Mouse (Mus musculus) left cerebral cortex, postnatal 4 days (tissue): ENCODE data around the gene Ror1. TPM values are rescaled to one million over a fixed set of nuclear protein-coding genes. Genes with fewer than 3 reads are reported as not detected.
A peak's percentile ranks its signal among the peaks of the same experiment; 100 is the strongest.

ENCODE experiments used
- DNase-seq: peaks from one replicate; pipeline ENCODE4 v3.0.0-alpha.2; 2022
- intact Hi-C: fragments of 180-260 bp; cut with DNase I; formaldehyde crosslinking; loops from one replicate; pipeline ENCODE4 v1.15.1; 2025
- total RNA-seq, 2 experiments: library from RNA; stranded (reverse); gene quantifications; 2 replicates each; pipeline ENCODE4 v1.2.3; 2021

Ror1 gene
- total RNA-seq, 2 experiments from 2014 or later = 1.2 to 1.4 TPM

DNA sequence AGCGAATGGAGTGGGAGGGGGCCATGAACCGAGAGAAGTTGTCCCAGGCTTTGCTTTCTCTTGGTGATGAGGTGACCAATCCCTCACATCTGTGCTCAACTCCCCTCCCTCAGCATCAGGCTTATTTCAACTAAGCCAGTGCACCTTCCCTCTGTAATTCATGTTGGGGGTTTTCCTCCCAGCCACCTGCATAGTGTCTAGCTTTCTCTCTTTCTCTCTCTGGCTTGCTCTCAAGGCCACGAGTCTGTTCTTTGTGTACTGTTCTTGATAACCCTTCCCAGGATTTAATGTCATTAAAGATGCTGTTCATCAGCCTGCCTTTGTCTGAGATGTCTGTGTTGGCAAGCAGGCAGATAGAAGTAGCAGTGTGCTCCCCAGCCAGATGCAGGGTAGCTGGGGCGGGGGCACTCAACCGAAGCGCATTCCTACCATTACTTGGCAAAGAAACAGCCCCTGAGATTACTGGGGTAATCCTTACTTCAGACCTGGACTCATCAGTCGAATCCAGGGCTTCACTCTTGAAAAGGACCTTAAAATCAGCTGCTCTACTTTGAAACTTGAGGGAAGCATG lies 59.1 kb downstream of the Ror1 start:
- DNase-seq = peak; percentile 23
- intact Hi-C loops = no loop called here

DNA sequence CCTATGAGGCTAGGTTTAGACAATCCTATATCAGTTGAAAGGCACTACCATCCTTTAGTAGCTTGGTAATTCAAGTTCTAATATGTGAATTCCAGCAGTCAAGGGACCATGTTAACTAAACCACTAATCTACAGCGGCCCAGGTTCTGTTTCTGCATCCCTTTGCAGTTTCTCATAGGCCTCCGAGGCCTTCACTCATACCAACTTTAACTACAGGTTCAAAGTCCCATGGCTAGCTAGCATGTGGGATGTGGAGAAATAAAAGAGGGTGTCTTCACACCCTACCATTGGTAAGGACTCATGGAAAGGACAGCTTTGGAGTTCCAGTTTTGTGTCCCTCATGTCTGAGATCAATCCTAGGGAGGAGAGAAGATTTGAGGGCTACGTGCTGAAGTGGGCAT lies 60.1 kb downstream of the Ror1 start:
- DNase-seq = no peak
- intact Hi-C loops = no loop called here

DNA sequence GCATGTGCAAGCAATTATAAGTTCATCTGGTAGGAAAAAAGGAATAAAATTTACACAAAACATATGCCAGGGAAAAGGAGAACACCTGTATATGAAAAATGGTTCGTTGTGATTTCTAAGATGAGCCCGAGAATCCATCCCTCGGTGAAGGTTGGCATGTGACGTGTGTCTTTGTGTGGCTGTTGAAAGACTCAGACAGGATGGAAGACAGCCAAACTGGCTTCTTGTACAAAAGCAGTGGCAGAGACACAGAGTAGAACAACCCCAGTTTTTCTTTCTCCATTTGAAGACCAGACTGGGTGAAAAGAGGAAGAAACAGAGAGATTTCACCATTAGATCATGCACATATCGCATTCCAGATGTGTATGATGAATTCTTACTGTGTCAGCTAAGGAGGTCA lies 62.8 kb downstream of the Ror1 start:
- DNase-seq = no peak

DNA sequence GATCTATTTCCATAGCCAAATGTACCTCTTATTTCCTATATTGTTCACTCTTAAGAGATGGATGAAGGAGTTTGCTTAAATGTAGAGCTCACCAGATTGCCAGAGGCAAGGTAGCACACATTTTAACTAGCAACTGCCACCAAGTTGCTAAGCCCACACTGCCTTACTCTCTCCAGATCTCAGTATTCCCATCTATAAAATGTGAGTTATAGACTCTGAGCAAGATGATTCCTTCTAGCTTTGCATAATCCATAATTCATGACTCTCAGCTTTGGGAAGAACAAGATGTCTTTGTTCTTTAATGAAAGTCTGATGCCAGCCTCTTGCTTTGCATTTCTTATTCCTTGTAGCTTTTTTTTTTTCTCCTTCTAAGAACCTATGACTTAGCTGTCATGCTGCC lies 64.6 kb downstream of the Ror1 start:
- no peak for DNase-seq
- intact Hi-C loops = no loop called here

More for the DNA sequence above, 62.8 kb downstream of the Ror1 start:
- intact Hi-C loops = no loop called here

DNA sequence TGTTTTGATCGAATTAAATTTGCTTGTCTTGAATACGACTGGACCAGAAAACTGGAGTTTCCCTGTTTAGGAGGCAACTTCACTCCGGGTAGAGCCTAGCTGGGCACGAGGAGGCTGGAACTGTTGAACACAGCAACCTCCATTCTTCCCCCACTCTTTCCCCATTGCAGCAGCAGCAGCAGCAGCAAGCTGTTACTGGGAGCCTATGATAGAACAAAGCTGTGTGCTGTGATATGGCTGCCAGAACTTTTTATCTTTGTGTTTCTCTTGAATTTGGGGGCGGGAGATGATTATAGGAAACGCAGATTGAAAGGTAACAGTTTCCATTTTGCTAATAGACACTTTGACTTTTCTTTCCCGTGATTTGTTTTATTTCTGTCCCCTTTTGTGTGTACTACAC lies 70.2 kb downstream of the Ror1 start:
- no peak for DNase-seq

DNA sequence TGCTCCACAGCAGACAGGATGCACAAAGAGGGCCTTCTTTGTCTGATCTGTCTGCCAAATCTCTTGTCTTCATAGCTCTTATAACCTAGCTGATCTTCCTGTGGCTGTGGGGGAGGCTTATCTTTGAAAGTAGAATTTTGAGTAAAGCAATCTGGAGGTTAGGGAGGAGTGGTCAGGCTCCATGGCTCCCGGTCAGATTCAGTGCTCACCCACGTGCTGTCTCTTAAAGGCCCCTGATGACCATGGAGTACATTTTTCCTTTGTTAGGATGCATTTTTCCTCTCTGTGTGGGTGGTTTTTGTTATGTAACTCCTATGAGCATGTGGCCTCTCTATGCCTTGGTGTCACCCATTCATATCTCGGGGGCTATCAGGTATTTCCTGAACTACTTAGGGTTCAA lies 71.3 kb downstream of the Ror1 start:
- intact Hi-C loops = no loop called here

More for the DNA sequence above, 70.2 kb downstream of the Ror1 start:
- intact Hi-C loops = no loop called here

DNA sequence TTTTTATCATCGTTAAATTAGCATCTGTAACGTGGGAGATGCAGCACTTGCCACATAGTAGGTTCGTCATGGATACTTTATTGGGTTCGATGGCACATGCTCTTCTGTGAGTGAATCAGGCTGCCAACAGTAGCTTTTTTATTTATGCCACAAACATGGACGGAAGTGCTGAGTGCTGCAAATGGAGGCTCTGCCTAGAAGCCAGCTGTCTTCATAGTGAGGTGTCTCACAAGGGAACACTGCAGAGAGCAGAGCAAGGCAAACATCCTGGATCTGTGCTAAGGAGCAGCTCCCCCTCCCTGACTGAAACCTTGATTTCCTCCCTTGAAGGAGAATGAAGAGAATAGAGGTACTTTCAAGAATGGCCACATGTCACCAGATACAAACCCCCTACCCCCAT lies 74.1 kb downstream of the Ror1 start:
- intact Hi-C loops = no loop called here
- DNase-seq = peak; percentile 4

More for the DNA sequence above, 71.3 kb downstream of the Ror1 start:
- no peak for DNase-seq

DNA sequence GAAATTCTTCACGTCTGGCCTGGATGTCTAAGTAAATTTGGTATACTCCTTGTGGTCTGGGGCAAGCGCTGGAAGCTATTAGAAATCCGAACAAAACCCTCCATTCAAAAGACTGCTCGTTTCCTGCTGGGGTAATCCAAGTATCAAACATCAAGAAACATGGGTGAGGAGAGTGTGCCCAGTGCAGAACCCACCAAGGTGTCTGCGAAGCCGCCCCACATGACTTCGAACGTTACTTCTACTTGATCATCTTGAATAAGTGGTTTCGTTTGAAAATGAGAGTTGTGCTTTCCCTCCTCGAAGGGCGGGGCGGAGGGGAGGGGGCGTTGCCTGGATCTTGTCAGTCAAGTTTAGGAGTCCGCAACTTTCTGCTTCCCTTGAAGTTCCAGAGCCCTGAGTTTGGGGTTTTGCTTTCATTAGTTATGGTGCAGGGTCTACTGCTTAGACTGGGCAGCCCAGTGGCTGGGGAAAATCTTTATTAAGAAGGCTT lies 74.6 kb downstream of the Ror1 start:
- peak; percentile 25 for DNase-seq
- intact Hi-C loops = no loop called here

DNA sequence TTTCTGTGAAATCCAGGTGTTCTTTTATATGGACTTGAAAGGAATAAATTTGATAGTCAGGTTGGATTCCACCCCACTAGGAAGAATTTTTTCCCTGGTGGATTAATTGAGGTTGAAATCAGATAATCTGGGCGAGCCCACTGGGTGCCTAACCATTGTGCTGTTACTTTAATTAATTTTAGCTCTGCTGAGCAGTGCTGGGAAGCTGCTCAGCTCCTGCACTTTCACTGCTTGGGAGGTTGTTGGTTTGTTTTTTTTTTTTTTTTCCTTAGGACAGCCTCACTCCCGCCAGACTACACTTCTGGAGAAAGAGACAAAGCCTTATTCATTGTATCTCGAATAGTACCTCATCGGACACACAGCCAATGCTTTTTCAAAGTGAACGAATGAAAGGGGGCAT lies 75.2 kb downstream of the Ror1 start:
- DNase-seq = no peak
- intact Hi-C loops = no loop called here

DNA sequence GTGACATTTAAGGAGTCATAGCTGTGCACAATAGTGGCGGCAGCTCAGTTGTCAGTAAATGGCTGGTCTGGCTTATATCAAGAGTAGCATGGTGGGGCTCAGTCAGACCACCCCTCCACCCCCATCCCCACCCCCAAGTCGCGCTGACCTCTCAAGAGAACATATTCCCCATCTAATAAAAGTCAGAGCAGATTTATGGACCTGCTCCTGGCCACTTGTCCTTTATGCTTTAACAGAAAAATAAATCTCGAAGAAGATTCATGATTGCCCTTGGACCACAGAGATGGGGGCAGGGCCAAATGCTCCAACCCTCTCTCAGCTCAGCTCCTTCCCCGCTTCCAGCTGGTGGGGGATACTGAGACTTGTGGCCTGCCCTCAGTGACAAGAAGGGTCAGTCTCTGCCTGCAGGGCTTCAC lies 75.9 kb downstream of the Ror1 start:
- DNase-seq = no peak

DNA sequence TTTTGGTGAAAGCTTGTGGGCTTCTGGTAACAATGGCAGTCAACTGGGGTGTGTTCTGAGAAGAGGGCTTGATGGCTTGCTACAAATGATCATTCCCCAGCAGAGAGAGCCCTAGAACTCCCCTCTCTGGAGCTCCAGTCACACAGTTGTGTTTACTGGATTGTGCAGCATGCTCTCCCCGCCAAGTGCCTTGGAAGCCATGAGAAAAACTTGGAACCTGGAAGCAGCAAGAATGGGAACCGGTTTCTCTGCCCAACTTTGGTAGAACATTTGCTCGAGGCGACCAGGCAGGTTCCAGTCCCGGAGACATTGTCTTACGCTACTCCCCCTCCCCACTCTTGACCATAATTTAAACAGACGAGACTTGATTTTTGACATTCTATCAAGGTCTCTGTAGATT lies 80.0 kb downstream of the Ror1 start:
- no peak for DNase-seq
- intact Hi-C loops = no loop called here

More for the DNA sequence above, 75.9 kb downstream of the Ror1 start:
- intact Hi-C loops = no loop called here

DNA sequence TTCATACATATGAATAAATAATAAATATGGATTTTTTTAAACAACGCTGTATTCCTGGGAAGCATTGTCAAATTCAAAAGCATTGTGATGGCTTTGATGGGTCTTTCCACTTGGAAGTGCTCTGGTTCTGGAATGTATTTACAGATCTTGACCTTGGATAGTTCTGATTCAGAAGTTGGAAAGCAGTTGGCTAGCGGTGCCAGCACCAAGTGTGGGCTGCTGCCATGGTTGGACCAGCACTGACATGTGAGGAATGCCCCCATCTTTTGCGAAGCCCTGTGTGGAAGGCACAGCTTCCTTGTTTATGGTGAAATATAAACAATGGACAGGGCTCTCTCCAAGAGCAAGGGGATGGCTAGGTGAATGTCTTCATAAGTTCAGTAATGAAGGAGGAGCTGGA lies 82.7 kb downstream of the Ror1 start:
- intact Hi-C loops = no loop called here
- no peak for DNase-seq

DNA sequence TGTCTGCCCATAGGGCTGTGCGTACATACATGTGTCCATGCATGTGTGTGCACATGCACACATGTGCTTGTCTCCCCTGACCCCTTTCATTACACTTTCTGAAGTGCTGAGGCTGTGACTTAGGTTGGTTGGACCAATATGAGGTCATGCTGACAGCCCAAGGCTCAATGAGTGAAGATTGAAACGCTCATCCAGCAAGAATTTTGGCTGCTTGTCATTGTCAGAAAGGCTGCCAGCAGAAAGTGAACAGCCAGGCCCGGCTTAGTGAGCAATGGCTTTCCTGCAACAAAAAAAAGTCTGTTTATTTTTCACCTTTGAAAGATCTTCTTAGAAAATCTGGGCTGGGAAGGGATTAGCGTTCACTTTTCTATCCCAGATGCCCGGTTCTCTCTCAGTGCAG lies 86.1 kb downstream of the Ror1 start:
- peak; percentile 35 for DNase-seq
- intact Hi-C loops = no loop called here

DNA sequence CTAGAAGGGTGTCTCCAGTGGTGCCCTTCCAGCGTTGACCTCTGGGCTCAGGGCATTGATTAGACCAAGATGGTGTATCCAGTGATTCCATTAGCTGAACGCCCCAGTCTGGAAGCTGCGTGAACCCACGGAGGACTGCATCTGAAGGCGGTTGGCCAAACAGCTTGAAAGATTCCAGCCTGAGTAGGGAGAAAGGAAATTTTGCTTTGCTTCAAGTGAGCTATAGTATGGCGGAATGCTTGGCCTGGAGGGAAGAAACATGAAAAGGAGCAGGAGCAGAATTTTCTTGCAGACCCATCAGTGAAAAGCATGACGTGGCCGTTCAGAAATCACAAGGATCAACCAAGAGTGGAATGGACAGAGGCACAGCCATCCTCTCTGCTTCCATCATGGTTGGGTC lies 91.2 kb downstream of the Ror1 start:
- no peak for DNase-seq
- intact Hi-C loops = no loop called here

DNA sequence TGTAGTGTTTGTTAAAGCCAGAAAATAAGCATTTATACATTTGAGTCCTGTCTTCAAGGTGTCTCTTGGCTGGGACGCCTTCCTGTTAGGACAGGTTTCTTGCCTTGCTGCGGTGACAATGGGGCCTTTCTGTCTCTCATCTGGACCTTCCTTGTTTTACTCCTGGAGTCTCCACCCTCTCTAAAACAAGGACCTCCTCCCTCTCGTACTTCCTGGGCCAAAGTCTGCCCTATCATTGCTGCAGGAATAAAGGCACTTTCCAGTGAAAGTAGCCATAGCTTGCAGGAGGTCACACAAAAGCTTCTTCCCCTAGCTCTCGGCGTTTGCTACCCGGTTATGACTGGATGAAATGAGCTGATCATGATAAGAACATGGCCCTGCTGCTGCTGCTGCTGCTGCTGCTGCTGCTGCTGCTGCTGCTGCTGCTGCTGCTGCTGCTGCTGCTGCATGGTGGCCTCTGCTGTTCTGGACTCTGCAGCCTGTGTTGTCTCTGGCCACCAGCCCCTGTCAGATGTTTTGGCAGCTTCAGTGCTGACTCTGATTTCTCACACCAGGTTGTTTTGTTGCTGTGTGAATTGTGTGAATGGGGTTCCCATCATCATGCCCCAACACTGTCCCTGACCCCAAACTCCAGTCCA lies 92.1 kb downstream of the Ror1 start:
- intact Hi-C loops = no loop called here
- DNase-seq = peak; percentile 3

DNA sequence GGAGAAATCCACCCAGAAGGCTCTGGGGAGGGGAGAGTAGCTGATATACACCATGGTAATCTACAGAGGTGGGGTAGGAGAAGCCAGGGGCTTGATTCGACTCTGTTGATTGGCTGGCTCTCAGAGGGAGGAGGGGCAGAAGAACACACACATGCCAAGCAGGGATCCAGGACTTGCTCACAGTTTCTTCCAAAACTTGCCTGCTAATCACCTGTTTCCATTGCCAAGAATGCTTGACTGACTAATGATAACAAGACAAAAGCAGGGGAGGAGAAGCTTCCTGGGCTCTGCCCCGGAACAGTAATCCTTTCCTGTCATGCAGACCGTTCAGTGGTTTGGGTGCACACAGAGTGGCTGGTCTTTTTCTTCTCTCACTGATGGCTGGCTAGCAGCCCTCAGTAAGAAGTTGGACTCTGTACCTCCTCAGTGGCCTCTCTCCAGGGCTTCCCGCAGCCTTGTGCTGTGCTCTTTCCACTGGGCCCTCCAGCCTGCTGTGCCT lies 92.7 kb downstream of the Ror1 start:
- intact Hi-C loops = no loop called here
- peak; percentile 28 for DNase-seq

DNA sequence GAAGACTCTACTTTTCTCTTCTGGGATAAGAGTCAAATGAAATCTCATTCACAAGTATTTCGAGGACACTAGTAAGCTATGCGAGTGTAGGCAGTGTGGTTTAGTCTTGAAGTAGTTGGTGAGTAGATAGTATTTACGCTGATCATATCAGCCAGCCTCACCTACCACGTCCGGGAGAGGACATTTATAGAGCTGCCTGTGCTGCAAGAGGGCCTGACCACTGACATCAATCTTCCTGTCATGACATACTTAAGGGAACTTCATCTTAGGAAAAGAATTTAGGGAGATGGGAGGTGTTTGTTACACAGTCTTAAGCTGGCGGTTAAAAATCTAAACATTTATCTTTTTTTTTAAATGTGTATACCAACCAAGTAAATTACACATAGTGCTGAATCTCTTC lies 95.9 kb downstream of the Ror1 start:
- DNase-seq = no peak
- intact Hi-C loops = no loop called here

DNA sequence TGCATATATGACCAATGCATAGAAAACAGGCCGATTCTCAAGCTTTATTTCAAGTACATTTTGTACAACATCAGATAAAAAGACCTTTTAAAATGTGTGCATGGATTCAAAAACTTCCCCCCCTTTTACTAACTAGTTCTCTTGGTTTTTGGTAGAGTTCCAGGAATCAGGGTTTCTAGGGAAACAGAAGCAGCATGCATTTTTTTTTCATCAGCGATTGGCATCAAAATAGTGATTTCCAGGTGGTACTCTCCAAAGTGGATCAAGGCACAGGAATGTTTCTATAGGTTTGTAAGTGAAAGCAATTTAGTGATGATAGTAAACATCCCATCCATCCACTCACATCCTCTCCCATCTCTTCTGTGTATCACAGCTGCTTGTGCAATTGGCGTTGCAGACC lies 98.5 kb downstream of the Ror1 start:
- intact Hi-C loops = no loop called here
- DNase-seq = no peak

DNA sequence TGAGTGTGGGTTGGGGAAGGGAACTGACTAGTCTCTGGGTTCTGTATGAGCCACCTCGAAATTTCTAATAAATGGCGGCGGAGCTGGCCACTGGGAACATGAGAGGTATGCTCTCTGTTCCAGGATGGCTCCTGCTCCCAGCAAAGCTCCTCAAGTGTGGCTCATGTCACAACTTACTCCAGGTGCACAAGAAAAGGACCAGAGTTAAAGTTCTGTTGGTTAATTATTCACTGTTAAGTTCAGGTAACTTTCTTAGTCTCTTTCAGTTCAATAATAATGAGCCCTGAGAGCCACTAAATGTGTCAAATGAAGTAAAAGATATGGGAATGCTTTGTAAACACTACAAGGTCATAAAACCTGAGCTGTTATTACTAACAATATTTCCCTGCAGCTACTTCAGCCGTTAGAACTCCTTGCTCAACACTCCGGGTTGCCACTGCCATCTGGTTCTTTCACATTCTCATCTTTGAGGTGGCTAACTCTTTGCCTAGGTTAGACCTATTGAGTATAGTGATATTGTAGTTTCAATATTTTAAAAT lies 100.7 kb downstream of the Ror1 start:
- intact Hi-C loops = no loop called here
- no peak for DNase-seq

DNA sequence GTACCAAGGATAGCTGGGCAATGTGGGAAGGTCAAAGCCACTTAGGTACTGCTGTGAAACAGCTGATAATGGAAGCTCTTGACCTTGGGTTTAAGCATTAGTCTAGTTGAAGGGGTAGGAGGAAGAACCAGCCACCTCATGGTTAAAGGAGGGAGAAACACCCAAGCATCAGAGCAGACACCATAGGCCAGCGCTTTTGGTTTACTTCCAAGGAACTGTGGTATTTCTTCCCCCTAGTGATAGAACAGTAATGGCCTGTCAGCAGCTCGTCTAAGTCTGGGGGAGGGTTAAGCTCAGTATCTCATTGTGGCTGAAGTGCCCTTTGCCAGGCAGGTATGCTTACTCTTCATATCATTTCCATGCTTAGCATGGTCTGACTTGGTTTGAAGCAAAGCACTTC lies 102.7 kb downstream of the Ror1 start:
- intact Hi-C loops = no loop called here
- no peak for DNase-seq

DNA sequence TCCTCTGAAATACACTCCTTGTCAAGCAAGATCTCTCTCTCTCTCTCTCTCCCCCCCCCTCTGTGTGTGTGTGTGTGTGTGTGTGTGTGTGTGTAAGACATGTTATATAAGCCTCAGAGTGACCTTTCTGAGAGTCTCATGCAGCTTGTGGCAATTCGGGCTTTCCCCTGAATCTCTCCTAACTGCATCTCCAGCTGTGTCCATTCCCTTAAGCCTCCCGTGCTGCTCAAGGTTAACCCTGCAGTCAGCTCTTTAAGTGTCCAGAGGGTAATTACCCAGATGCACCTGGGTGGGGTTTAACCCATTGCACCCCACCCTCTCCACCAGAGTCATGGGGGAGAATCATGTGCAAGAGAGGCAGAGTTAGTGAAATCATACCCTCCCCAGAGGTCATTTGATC lies 105.7 kb downstream of the Ror1 start:
- DNase-seq = no peak
- intact Hi-C loops = no loop called here

DNA sequence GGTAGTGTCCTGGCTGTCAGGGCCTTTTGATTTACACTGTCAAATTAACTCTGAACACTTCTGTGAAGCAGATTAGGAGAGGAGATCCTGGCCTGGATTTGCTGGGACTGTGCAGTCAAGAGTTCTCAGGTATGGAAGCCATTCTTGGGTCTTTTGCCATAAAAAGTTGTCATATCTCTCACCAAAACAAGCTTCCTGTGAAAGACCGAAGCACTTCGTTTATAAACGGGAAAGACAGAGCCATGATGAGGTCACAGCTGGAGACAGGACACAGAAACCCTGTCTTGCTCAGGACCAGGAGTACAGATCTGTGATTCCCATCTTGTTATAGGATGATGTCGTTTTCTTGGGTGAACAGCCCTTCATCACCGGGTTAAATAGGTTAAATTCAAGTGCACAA lies 107.5 kb downstream of the Ror1 start:
- no peak for DNase-seq
- intact Hi-C loops = no loop called here
